Comparison of ENCODE assay signal across 17 mouse cellular contexts in genomic region chr7:134943063-134943462, GRCm38 (mm10). TPM values are rescaled to one million over a fixed set of nuclear protein-coding genes. Genes with fewer than 3 reads are reported as not detected.
DNase-seq lines count a peak whose midpoint lies in the region.
"Had no signal": no experiment of that assay in that cellular context is flagged by ENCODE, and none has a peak within 500 bp of the region (broad histone marks: within the 10 kb centered on the region; RNA-seq: fewer than 3 reads in every experiment).

No protein-coding gene starts in this region.

- peak overlapping the region; percentile 17; the same call in 1 of the 2 replicates for H3K27ac ChIP-seq in brown adipose tissue, adult 24 weeks (replicated peaks; ENCODE audit: low read depth, low read length)

- intact Hi-C loops in heart, postnatal 36 days (cut with DNase I) = no loop called here

- H3K4me1 ChIP-seq in brown adipose tissue, adult 24 weeks (ENCODE audit: control insufficient read depth, insufficient read depth, insufficient read length, low read length) = peaks cover 16% of the 10 kb centered on the region

- DNase-seq in adrenal gland, postnatal 14 days = peak; percentile 16
- no peak for DNase-seq in adrenal gland, postnatal 10 days
- peak; percentile 92 for DNase-seq in heart, adult 11 months
- no peak for DNase-seq in heart, postnatal 36 days
- no peak for DNase-seq in kidney, adult 11 months
- DNase-seq: B cell, adult 2 months; cerebellum, adult 11 months; cerebellum, adult 11-12 months; cerebellum, adult 18-20 months; cerebellum, adult 2 months; cerebellum, adult 8-10 months; cerebellum, adult 9-10 months had no signal

- H3K4me3 ChIP-seq in brown adipose tissue, adult 24 weeks (ENCODE audit: insufficient read depth, low read depth, low read length) = no peak overlapping the region

RNA-seq across cellular contexts. Expression of gene Fam196a, which starts 4.8 kb away (rescaled TPM):
- 3.0 TPM in 2 replicates for total RNA-seq in adrenal gland, postnatal 14 days (2021)
- total RNA-seq in adrenal gland, postnatal 10 days (2021) = 1 to 10 TPM; 2.2 to 2.4 TPM
- total RNA-seq in heart, postnatal 36 days (2021) = not detected
- polyA plus RNA-seq in brown adipose tissue, adult 24 weeks (2012; ENCODE audit: insufficient read depth, insufficient read length, missing spikeins) = 0.40 TPM in 1 of 2 replicates, not detected in the other
- total RNA-seq: CH12.LX, MEL had no signal
- polyA plus RNA-seq: activated CD4-positive, CD25-positive, alpha-beta regulatory T cell, adult 4 months; G1E had no signal

Comparison
In these comparisons a context has a peak if more than half of its experiments do, and no peak if none do; other contexts are left out.
1. DNase-seq: peak in adrenal gland, postnatal 14 days (single experiment) and heart, adult 11 months (single experiment); none in adrenal gland, postnatal 10 days (single experiment), heart, postnatal 36 days (0 of 2) and kidney, adult 11 months (single experiment).